Mouse (Mus musculus) neutrophil, adult 5-6 weeks (primary cell): Measurements from ENCODE around the gene Wnt2. TPM values are rescaled to one million over a fixed set of nuclear protein-coding genes. Genes with fewer than 3 reads are reported as not detected.

Experiments used
- total RNA-seq: library from RNA; stranded (forward); fragments of 200-1000 nt; gene quantifications from 2 replicates; pipeline ENCODE4 v1.2.3, GENCODE M21; 2017

The Wnt2 gene
- total RNA-seq, 1 experiment from 2014 or later = not detected

Other genes starting within 250 kb of the Wnt2 start
- gene Asz1, start 78.5 kb upstream of the Wnt2 start, total RNA-seq = not detected in 2 replicates
- 0.47 TPM in 1 of 2 replicates, not detected in the other for gene Cftr, start 140.1 kb upstream of the Wnt2 start, total RNA-seq